Mouse (Mus musculus) inflammation-experienced regulatory T-cells, adult 6 months (primary cell): ENCODE data around the gene Olfr1419. TPM values are rescaled to one million over a fixed set of nuclear protein-coding genes. Genes with fewer than 3 reads are reported as not detected.

Source experiments
- polyA plus RNA-seq, 3 experiments: library from polyadenylated mRNA; unstranded; fragments of 100-300 nt; shearing (Covaris generic); gene quantifications; one replicate each; pipeline ENCODE4 v1.2.1; 2017

The Olfr1419 gene
- polyA plus RNA-seq, 3 experiments from 2014 or later = not detected

Other genes with a start within 250 kb of the Olfr1419 start
- not detected for gene Ms4a3, start 234.3 kb downstream of the Olfr1419 start, polyA plus RNA-seq
- not detected for gene Oosp2, start 214.5 kb downstream of the Olfr1419 start, polyA plus RNA-seq
- not detected for gene Oosp1, start 184.0 kb downstream of the Olfr1419 start, polyA plus RNA-seq
- gene Oosp3, start 178.1 kb downstream of the Olfr1419 start, polyA plus RNA-seq = not detected
- gene Gif, start 127.6 kb downstream of the Olfr1419 start, polyA plus RNA-seq = not detected
- gene Mrpl16, start 104.7 kb downstream of the Olfr1419 start, polyA plus RNA-seq = 10 to 100 TPM; 34.9 to 46.7 (median 44.9) TPM
- 1 to 10 TPM; 2.1 to 3.3 (median 3.2) TPM for gene Stx3, start 55.7 kb downstream of the Olfr1419 start, polyA plus RNA-seq
- gene Olfr1417, start 35.9 kb downstream of the Olfr1419 start, polyA plus RNA-seq = not detected
- not detected for gene Olfr1418, start 14.0 kb downstream of the Olfr1419 start, polyA plus RNA-seq
- under 1 TPM in 1 of 3 experiments, not detected in 2; 0.31 TPM for gene Olfr1420, start 11.5 kb upstream of the Olfr1419 start, polyA plus RNA-seq
- gene Patl1, start 37.3 kb upstream of the Olfr1419 start, polyA plus RNA-seq = 10 to 100 TPM; 15.0 to 18.6 (median 17.1) TPM
- 1 to 10 TPM; 7.1 to 8.4 (median 8.3) TPM for gene Osbp, start 90.8 kb upstream of the Olfr1419 start, polyA plus RNA-seq
- under 1 TPM in 1 of 3 experiments, not detected in 2; 0.16 TPM for gene Olfr1423, start 166.2 kb upstream of the Olfr1419 start, polyA plus RNA-seq
- not detected for gene Olfr1424, start 187.6 kb upstream of the Olfr1419 start, polyA plus RNA-seq
- gene Olfr1425, start 202.6 kb upstream of the Olfr1419 start, polyA plus RNA-seq = not detected
- gene Olfr1426, start 216.9 kb upstream of the Olfr1419 start, polyA plus RNA-seq = not detected
- not detected for gene Olfr1427, start 228.2 kb upstream of the Olfr1419 start, polyA plus RNA-seq
- not detected for gene Olfr1428, start 240.8 kb upstream of the Olfr1419 start, polyA plus RNA-seq
- gene Olfr76, start 248.1 kb upstream of the Olfr1419 start, polyA plus RNA-seq = under 1 TPM in 1 of 3 experiments, not detected in 2; 0.21 TPM